Mouse (Mus musculus) neural tube, embryonic 15.5 days (tissue): Measurements from ENCODE around the gene Ctc1. TPM values are rescaled to one million over a fixed set of nuclear protein-coding genes. Genes with fewer than 3 reads are reported as not detected.
A peak's percentile ranks its signal among the peaks of the same experiment; 100 is the strongest.
"Not testable (repeated sequence)": the region's sequence is repeated elsewhere in the genome, so short reads cannot be mapped to it uniquely, and the experiment has no call there.

Experiments
- ATAC-seq: fragments of 200-750 bp; cut with Nextera tagmentation; 2 replicates; pipeline ENCODE4 v1.8.0; 2017; ENCODE audit warnings: mild to moderate bottlenecking, moderate TSS enrichment, moderate library complexity; ENCODE audit not compliant: low FRiP score
- H3K27ac ChIP-seq: fragments of 300-500 bp; sonication (generic); replicated peaks from 2 replicates; pipeline ENCODE4 v1.5.1; 2015; ENCODE audit warnings: mild to moderate bottlenecking, inconsistent platforms
- H3K27me3 ChIP-seq: fragments of 300-500 bp; sonication (generic); replicated peaks from 2 replicates; pipeline ENCODE4 v1.6.1; 2015; ENCODE audit warnings: inconsistent platforms
- H3K36me3 ChIP-seq: fragments of 300-500 bp; sonication (generic); 2 replicates; pipeline ENCODE4 v1.6.1; 2015; ENCODE audit warnings: inconsistent platforms
- H3K4me1 ChIP-seq: fragments of 300-500 bp; sonication (generic); 2 replicates; pipeline ENCODE4 v1.6.1; 2015; ENCODE audit warnings: inconsistent platforms
- H3K4me2 ChIP-seq: fragments of 300-500 bp; sonication (generic); 2 replicates; pipeline ENCODE4 v1.6.1; 2015; ENCODE audit warnings: inconsistent platforms, mild to moderate bottlenecking, moderate library complexity
- H3K4me3 ChIP-seq: fragments of 300-500 bp; sonication (generic); replicated peaks from 2 replicates; pipeline ENCODE4 v1.5.1; 2015; ENCODE audit warnings: mild to moderate bottlenecking, inconsistent platforms
- H3K9ac ChIP-seq: fragments of 300-500 bp; sonication (generic); replicated peaks from 2 replicates; pipeline ENCODE4 v1.6.1; 2015; ENCODE audit warnings: mild to moderate bottlenecking, inconsistent platforms
- H3K9me3 ChIP-seq: fragments of 300-500 bp; sonication (generic); replicated peaks from 2 replicates; pipeline ENCODE4 v1.6.1; 2016; ENCODE audit warnings: inconsistent platforms
- WGBS: fragments of 180-500 bp; shearing (Covaris S2); methylation state at CpG from one replicate; pipeline ENCODE4 v1.1.7; 2015; ENCODE audit warnings: mixed read lengths; 5-methylcytosine and 5-hydroxymethylcytosine counted together
- polyA plus RNA-seq: library from polyadenylated mRNA; unstranded; fragments of >200 nt; fragmentation: Nextera tagmentation; extraction: Ambion mirVana; gene quantifications from 2 replicates; pipeline ENCODE4 v1.2.1, GENCODE M21; 2015

The Ctc1 gene
- polyA plus RNA-seq, 1 experiment from 2014 or later = 53.4 TPM

GRCm38 (mm10) chr11:69008182-69009121, 7.3 kb upstream of the Ctc1 start, which contains the start of gene Pfas:
Gene Pfas, minus strand, starts transcription at chr11:69008460.
- H3K9me3 ChIP-seq = no peaks in the 10 kb centered on the region
- WGBS = 9% methylated on average over 38 of the region's 38 CpGs

GRCm38 (mm10) chr11:69009508-69009907, 6.2 kb upstream of the Ctc1 start:
- 95% methylated on average over 1 of the region's 1 CpGs for WGBS
- Histone ChIP-seq H3K9me3 (no peaks in the 10 kb centered on the region), H3K4me3 (no peak overlapping the region), H3K4me1 (peaks cover 26% of the 10 kb centered on the region), H3K27me3 (no peaks in the 10 kb centered on the region), H3K9ac (no peak overlapping the region), H3K27ac (no peak overlapping the region), H3K4me2 (no peak overlapping the region), H3K36me3 (no peaks in the 10 kb centered on the region)
- no peak for ATAC-seq

More at GRCm38 (mm10) chr11:69008182-69009121, 7.3 kb upstream of the Ctc1 start, which contains the start of gene Pfas:
- Histone ChIP-seq H3K4me1 (peaks cover 26% of the 10 kb centered on the region), H3K9ac (peak within 1 kb of the TSS; percentile 53), H3K4me2 (peak within 1 kb of the TSS; percentile 57), H3K4me3 (peak within 1 kb of the TSS; percentile 54), H3K27me3 (no peaks in the 10 kb centered on the region), H3K36me3 (0 out of 2 replicates have a peak, but pooled peaks cover 2% of the 10 kb centered on the region), H3K27ac (peak within 1 kb of the TSS; percentile 69)
- peak; percentile 80 for ATAC-seq

- 91% methylated on average over 15 of the region's 15 CpGs for WGBS
- no peak overlapping the region for H3K9ac ChIP-seq
- H3K36me3 ChIP-seq = no peaks in the 10 kb centered on the region
- no peaks in the 10 kb centered on the region for H3K9me3 ChIP-seq
- no peaks in the 10 kb centered on the region for H3K27me3 ChIP-seq
- H3K4me1 ChIP-seq = peaks cover 31% of the 10 kb centered on the region
- no peak overlapping the region for H3K4me3 ChIP-seq
- H3K27ac ChIP-seq = no peak overlapping the region
- H3K4me2 ChIP-seq = peak overlapping the region; percentile 89; the same call in 1 of the 2 replicates
- no peak for ATAC-seq
Observed at GRCm38 (mm10) chr11:69010400-69011323, 5.0 kb upstream of the Ctc1 start.

GRCm38 (mm10) chr11:69011445-69011844, 4.3 kb upstream of the Ctc1 start:
- peaks cover 31% of the 10 kb centered on the region for H3K4me1 ChIP-seq
- not testable (repeated sequence) for ATAC-seq, H3K36me3 ChIP-seq, H3K9ac ChIP-seq, H3K27me3 ChIP-seq, H3K9me3 ChIP-seq
- 75% methylated on average over 2 of the region's 2 CpGs for WGBS
- peak overlapping the region; percentile 83 for H3K27ac ChIP-seq
- peak overlapping the region; percentile 45 for H3K4me3 ChIP-seq
- peak overlapping the region; percentile 89 for H3K4me2 ChIP-seq

- Histone ChIP-seq H3K4me3 (peak overlapping the region; percentile 45), H3K9me3 (no peaks in the 10 kb centered on the region), H3K27me3 (no peaks in the 10 kb centered on the region), H3K27ac (peak overlapping the region; percentile 83), H3K4me1 (peaks cover 34% of the 10 kb centered on the region), H3K4me2 (peak overlapping the region; percentile 89), H3K36me3 (no peaks in the 10 kb centered on the region), H3K9ac (peak overlapping the region; percentile 68)
- 1% methylated on average over 18 of the region's 18 CpGs for WGBS
- peak; percentile 66 for ATAC-seq
Observed at GRCm38 (mm10) chr11:69012071-69012601, 3.6 kb upstream of the Ctc1 start.

- Histone ChIP-seq H3K9ac (peak overlapping the region; percentile 73), H3K9me3 (no peaks in the 10 kb centered on the region), H3K4me3 (peak overlapping the region; percentile 51), H3K4me2 (peak overlapping the region; percentile 68), H3K27ac (peak overlapping the region; percentile 94), H3K36me3 (peaks cover 5% of the 10 kb centered on the region), H3K4me1 (peaks cover 20% of the 10 kb centered on the region), H3K27me3 (no peaks in the 10 kb centered on the region)
- no peak for ATAC-seq
- 66% methylated on average over 3 of the region's 3 CpGs for WGBS
Observed at GRCm38 (mm10) chr11:69016755-69017154, 1.0 kb downstream of the Ctc1 start.

- Histone ChIP-seq H3K36me3 (peaks cover 44% of the 10 kb centered on the region), H3K4me2 (no peak overlapping the region), H3K4me3 (no peak overlapping the region), H3K27me3 (no peaks in the 10 kb centered on the region), H3K4me1 (peaks cover 11% of the 10 kb centered on the region), H3K9ac (no peak overlapping the region), H3K27ac (no peak overlapping the region), H3K9me3 (no peaks in the 10 kb centered on the region)
- ATAC-seq = no peak
Observed at GRCm38 (mm10) chr11:69020691-69021090, 5.0 kb downstream of the Ctc1 start.

- Histone ChIP-seq H3K4me1 (no peaks in the 10 kb centered on the region), H3K27ac (no peak overlapping the region), H3K36me3 (peaks cover 99% of the 10 kb centered on the region), H3K9ac (no peak overlapping the region), H3K9me3 (no peaks in the 10 kb centered on the region), H3K27me3 (no peaks in the 10 kb centered on the region), H3K4me2 (no peak overlapping the region), H3K4me3 (no peak overlapping the region)
- ATAC-seq = no peak
- WGBS = 96% methylated on average over 3 of the region's 3 CpGs
Observed at GRCm38 (mm10) chr11:69026562-69026961, 10.9 kb downstream of the Ctc1 start.

- WGBS = 70% methylated on average over 2 of the region's 2 CpGs
Observed at GRCm38 (mm10) chr11:69028805-69029204, 13.1 kb downstream of the Ctc1 start.

GRCm38 (mm10) chr11:69033552-69033951, 17.8 kb downstream of the Ctc1 start:
- Histone ChIP-seq H3K27ac (no peak overlapping the region), H3K9ac (no peak overlapping the region), H3K9me3 (no peaks in the 10 kb centered on the region), H3K4me2 (no peak overlapping the region), H3K27me3 (no peaks in the 10 kb centered on the region), H3K36me3 (peaks cover 63% of the 10 kb centered on the region), H3K4me3 (no peak overlapping the region), H3K4me1 (peaks cover 21% of the 10 kb centered on the region)
- 80% methylated on average over 9 of the region's 9 CpGs for WGBS
- no peak for ATAC-seq

More at GRCm38 (mm10) chr11:69028805-69029204, 13.1 kb downstream of the Ctc1 start:
- H3K9me3 ChIP-seq = no peaks in the 10 kb centered on the region
- no peak overlapping the region for H3K4me2 ChIP-seq
- no peaks in the 10 kb centered on the region for H3K27me3 ChIP-seq
- no peak overlapping the region for H3K9ac ChIP-seq
- no peaks in the 10 kb centered on the region for H3K4me1 ChIP-seq
- H3K27ac ChIP-seq = no peak overlapping the region
- no peak for ATAC-seq
- H3K4me3 ChIP-seq = no peak overlapping the region
- H3K36me3 ChIP-seq = peaks cover 96% of the 10 kb centered on the region

GRCm38 (mm10) chr11:69034585-69034984, 18.9 kb downstream of the Ctc1 start:
- no peaks in the 10 kb centered on the region for H3K9me3 ChIP-seq
- peaks cover 31% of the 10 kb centered on the region for H3K4me1 ChIP-seq
- H3K27me3 ChIP-seq = no peaks in the 10 kb centered on the region
- no peak overlapping the region for H3K9ac ChIP-seq
- H3K27ac ChIP-seq = no peak overlapping the region
- H3K36me3 ChIP-seq = peaks cover 53% of the 10 kb centered on the region
- ATAC-seq = no peak
- WGBS = 94% methylated on average over 3 of the region's 3 CpGs
- H3K4me3 ChIP-seq = no peak overlapping the region
- H3K4me2 ChIP-seq = no peak overlapping the region
